Mouse (Mus musculus) megakaryocyte, adult 5-6 weeks (primary cell): ENCODE results near the gene Haus5. TPM values are rescaled to one million over a fixed set of nuclear protein-coding genes. Genes with fewer than 3 reads are reported as not detected.

Experiments used
- ATAC-seq: 2 replicates; pipeline ENCODE4 v1.8.0; 2016; ENCODE audit warnings: mild to moderate bottlenecking, inconsistent platforms; ENCODE audit not compliant: poor library complexity, severe bottlenecking
- total RNA-seq, 2 experiments: library from RNA; stranded (forward) in 1 of 2; stranded (reverse) in 1 of 2; fragments of 153-499, 151-499 nt in 1 of 2; fragments of 221-1000, 200-1000 nt in 1 of 2; gene quantifications; 2 replicates each; pipeline versions ENCODE4 v1.2.3 to v1.2.4; 2015 to 2017

The Haus5 gene
- total RNA-seq (2015) (22.4 and 22.9 TPM in 2 replicates), total RNA-seq (2017) (17.0 and 18.7 TPM in 2 replicates)

DNA sequence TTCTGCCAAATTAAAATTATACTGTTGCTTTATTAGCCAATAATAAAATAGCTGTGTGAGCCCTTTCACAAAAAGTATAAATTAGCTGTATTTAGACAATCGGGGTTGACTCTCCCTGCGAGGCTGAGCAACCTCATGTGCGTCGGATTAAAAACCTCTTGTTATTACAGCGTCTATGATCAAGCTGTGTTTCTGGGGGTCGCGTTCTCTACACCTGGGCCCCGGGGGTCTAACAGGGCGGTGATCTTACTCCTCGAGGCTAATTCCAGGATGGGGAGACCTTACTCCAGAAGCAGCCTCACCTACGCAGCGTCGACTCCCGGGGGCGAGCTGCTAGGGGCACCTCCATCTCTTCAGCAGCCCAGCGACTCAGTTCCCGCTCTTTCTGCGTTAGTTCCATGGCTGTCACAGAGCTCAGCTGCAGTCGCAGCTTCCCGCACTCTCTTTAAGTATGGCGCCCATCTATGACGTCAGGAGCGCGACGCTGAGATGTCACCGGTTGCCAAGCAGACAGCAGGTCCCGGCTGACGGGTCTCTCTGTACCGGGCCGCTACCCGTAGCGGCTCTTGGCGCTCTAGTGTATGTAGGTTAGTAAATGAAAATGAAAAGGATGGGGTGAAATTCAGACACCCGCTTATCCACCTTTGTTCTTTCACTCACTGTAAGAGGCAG lies at the start of gene Haus5:
Haus5 (minus strand) TSS at position 466 of the 672 bp plus-strand sequence.
- peak; percentile 100 for ATAC-seq

DNA sequence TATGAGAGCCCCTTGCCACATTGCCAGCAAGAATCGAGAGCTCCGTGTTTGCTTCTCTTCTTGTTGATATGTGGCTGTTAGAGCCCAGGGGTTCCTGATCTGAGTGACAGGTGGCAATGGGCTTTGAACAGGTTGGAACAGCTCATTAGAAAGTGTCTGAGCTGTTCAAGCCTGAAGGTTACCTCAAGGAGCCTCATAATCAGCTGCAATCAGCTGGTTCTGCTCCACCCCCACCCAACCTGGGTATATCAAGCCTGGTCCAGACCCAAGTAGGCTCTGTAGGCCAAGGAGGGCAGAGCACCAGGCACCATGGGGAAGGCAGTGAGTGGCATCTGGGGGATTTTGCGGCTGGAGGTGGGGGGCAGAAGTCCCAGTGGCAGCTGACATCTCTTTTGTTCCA lies 47.1 kb upstream of the Haus5 start, which contains the start of gene Atp4a:
Atp4a (plus strand) TSS at position 268 of the 400 bp plus-strand sequence.
- no peak for ATAC-seq

DNA sequence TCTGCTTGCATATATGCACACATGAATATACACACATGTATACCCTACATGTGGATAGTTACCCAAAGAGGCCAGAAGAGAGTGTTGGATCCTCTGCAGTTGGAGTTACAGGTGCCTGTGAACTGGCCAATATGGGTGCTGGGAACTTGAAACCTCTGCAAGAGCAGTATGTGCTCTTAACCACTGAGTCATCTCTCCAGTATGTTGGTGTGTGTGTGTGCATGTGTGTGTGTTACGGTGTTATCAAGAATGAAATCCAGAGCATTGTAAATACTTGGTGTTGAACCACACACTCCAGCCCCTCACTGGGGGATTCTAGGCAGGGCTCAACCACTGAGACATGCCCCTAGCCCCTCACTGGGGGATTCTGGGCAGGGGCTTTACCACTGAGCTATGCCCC lies 42.6 kb upstream of the Haus5 start:
- no peak for ATAC-seq

DNA sequence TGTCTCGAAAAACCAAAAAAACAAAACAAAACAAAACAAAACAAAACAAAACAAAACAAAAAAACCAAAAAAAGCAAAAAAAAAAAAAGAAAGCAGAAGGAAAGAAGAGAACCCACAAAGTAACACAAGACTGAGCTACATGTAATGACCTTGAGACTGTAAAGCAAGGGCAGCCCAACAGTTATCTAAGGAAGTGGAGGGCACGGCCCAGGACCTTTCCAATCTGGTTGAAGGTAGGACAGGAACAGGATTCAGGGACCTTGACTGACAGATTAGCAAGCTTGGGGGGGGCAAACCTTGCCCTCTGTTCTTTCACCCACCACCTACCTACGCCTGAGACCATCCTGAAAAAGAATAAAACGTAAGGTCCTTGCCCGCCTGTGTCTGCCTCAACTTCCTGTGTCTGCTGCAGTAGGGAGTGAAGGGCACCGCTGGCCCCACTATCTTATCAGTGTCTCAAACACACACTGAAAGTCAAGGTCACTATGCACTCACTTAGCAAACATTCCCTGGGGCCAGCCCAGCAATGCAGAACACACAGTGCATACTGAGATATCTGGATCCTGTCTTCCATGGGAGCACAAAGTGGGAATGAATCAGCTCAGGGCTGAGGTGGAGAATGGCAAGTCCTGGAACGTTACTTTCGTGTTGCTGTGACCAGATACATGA lies 41.6 kb upstream of the Haus5 start:
- no peak for ATAC-seq

DNA sequence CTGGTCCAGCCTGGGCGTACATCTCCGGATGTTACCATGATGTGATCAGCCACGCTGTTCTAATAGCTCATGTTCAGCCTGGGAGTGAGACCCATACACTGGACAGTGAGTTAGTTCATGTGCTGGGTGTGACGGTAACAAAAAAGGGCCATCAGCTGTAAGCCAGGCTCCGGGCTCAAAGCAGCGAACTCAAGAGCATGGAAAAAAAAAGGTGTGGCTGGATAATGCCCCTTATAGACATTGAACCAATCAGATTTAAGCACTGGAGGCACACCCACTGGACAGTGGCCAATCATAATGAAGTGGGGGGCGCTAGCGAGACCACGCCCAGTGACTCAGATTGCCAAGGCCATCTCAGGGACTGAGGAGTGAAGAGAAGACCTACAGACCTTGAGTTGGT lies 33.8 kb upstream of the Haus5 start, which contains the start of gene 2200002J24Rik:
2200002J24Rik (plus strand) TSS at position 338 of the 400 bp plus-strand sequence.
- ATAC-seq: no peak

DNA sequence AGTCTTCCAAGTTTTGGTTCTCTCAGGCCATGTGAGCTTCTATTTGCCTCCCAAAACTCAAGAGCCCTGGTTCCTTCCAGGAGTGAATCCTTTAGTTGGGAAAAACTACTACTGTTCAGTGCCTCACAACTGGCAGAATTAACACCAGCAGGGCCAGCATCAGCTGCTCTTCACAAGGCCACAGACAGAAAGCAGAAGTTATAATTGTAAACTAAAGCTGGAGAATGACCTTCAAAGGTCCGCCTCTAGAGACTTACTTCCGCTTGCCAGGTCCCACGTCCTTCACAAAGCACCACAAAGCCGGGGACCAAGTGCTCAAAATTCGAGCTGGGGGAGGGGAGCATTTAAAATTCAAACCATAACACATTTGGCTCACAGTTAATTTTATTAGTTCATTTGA lies 33.3 kb upstream of the Haus5 start:
- peak; percentile 85 for ATAC-seq

DNA sequence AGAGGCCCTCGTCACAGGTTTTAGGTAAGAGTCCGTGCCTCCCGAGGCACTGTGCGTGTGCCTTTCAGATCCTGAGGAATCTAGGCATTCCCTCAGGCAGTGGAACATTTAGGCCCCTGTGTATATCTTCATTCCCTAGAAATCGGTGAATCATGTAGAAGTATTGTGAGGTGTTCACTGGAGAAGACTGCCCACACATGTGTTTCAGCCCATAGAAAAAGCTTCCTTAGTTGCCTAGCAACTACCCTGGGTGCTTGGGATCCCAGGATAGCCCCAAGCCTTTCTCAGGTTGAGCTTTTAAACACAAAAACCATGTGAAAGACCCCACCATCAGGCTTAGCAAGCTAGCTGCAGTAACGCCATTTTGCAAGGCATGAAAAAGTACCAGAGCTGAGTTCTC lies 23.5 kb upstream of the Haus5 start:
- no peak for ATAC-seq

DNA sequence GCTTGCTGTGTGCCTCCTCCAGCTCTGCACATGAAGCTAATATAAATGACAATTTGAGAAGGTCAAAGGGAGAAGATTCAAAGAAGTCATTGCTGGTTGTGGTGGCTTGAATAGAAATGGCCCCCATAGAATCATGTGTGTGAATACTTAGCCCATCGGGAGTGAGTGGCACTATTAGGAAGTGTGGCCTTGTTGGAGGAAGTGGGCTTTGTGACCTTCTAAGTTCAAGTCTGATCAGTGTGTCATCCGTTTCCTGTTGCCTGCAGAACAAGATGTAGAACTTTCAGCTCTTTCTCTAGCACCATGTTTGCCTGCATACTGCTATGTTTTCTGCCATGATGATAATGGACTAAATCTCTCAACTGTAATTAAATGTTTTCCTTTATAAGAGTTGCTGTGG lies 18.6 kb upstream of the Haus5 start:
- peak; percentile 54 for ATAC-seq

DNA sequence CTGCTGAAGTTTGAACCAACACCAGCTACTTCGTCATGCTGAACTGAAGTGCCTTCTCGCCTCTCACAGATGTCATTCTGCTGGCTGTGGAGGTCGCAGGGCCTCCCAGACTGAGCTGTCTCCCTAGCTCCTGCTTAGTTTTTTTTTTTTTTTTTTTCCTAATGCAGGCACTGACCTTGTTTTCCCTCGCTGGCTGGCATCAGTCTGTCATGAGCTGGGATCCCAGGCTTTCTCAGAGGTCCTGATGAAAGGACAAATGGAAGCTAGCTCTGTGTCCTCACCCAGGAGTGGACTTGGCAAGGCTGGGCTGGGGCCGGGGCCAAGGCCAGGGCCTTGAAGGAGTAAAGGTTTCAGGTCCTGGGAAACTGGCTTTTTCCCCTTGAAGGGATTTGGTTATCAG lies 17.1 kb upstream of the Haus5 start:
- no peak for ATAC-seq

DNA sequence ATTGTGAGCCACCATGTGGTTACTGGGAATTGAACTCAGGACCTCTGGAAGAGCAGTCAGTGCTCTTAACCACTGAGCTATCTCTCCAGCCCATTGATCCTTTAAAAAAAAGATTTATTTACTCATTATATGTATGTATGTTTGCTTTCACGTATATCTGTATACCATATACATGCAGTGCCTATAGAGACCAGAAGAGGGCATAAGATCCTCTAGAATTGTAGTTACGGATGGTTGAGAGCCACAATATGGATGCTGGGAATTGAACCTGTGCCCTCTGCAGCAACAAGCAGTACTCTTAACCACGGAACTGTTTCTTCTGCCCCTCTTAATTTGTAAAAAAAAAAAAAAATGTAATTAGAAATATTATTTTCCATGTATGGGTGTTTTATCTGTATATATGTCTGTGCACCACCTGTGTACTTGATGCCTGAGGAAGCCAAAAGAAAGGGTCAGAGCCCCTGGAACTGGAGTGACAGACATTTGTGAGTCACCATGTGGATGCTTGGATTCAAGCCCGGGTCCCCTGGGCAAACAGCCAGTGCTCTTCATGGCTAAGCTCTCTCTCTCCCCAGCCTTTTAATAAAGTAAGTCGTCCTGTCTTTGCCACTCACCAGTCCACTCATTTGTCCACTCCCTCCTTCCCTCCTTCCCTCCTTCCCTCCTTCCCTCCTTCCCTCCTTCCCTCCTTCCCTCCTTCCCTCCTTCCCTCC lies 13.6 kb upstream of the Haus5 start:
- no peak for ATAC-seq

DNA sequence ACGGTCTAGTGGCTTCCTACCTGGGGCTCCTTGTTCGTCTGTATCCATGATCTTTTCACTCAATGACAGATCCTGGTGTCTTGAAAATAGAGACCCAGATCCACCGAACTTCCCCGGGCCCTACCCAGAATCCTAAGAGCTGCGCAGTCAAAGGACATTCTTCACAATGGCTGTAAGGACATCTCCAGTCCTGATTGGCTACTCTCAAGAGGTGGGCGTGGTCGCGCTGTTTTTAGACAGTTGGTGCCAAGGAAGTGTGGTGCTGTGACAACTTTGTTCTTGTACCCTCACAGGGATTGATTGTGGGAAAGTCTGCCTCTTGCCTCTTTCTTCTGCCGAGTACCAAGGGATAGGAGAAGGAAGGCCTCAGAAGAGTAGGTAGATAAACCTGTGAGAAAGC lies 6.7 kb upstream of the Haus5 start, which contains the start of gene Pmis2:
Pmis2 (minus strand) TSS at position 126 of the 400 bp plus-strand sequence.
- no peak for ATAC-seq

DNA sequence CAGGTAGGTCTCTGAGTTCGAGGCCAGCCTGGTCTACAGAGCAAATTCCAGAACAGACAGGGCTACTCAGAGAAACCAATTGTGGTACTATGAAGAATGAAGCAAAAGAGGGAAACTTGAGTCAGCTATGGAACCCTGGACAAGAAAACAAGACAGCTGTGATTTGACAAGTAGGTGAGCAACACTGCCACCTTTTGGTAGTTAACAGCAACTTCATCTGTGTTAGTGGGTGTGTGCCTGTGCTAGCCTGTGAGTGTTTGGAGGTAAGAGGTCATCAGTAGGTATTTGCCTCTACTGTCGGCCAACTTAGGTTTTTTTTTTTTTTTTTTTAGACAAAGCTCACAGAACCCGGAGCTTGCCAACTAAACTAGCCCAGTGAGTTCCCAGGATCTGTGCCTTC lies 4.4 kb upstream of the Haus5 start:
- ATAC-seq: peak; percentile 62

DNA sequence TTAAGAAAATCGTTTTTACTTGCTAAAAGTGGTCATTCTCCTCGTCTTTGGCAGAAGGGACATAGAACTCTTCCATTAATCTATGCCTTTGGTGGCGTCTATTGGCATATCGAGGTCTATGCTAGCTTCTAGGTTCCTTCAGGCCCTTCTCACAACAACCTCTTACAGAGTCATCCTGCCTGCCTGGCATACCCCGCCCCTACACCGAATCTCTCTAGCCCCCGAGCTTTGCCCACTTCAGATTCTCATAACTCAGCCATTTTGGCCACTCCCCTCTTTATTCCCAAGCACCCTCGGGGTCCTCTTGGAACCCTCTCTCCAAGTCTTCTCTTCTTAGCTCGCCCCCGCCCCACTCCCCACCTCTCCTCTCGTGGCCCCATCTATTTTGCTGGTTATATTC lies 527 bp upstream of the Haus5 start:
- ATAC-seq: no peak

DNA sequence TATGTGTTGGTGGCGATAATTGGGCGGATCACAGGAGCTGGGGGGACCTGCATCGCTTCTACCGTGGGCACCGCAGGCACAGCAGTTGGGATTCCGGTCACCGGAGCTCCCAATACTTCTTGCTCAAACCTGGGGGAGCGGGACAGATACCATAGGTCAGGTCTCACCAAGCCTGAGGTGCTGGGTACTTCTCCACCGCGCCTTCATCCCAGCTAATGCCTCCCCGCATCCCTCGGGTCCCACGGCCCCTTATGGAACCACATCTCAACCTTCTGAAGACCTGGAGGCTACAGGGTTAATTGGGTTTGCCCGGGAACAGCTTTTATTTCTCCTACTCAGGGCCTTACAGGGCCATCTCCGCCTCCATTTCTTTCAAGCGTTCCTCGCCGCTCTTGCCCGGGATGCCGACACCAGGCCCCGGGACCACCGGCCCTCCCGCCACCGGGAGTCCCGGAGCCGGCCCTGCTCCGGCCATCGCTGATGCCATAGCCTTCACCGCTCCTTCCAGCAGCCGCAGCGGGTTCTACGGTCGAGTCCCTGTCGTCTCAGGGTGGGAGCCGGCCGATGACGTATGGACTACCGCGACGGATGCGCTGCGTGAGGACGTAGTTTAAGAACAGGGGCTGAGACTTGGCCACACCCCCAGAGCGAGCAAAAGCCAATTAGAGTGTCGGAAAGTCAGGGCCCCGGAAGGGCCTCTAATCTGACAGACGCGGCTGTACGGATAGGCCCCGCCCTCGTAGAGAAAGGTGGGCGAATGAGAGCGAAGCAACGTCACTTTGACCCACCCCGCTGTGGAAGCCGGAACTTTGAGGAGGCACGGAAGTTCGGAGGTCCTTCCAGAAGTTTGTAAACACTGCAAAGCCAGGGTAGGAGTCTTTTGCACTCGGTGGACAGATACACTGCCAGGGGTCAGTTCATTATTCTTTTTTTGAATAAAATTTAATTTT lies 14.9 kb downstream of the Haus5 start, which contains the start of gene Rbm42:
Rbm42 (minus strand) TSS at position 727 of the 950 bp plus-strand sequence.
- peak; percentile 99 for ATAC-seq

DNA sequence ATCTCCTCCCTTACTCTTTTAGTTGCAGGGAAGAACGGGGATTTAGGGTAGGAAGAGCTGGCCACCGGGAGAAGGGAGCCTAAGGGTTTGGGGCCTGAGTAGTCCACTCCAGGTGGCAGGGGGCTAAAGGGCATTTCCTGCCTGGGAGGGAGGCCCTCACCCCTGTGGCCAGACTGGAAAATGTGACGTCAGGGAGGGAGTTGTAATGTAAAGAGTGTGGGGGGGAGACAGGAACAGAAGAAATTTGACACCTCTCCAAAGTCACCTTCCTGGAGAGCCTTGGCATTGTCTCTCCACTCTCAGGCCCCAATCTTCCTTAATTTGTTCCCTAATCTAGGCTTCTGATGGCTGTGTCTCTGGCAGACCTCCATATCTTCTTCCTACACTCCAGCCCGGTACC lies 25.7 kb downstream of the Haus5 start:
- ATAC-seq: no peak

DNA sequence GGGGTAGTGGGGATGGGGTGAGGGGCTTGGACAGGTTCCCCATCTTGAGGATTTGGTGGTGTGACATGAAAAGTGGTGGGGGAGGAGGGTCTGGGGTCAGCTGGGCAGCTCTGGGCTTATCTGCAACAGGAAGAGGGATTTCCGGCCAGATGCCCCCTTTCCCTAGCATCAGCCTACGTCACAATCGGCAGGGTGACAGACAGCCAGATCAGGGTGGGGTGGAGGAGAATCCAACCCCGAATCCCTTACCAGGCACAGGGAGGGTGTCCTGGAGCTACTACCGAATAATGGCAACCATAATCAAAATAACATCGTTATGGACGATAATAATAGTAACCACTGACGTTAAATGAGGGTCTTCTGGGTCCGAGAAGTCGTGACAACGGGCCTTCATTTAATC lies 28.4 kb downstream of the Haus5 start:
- ATAC-seq: no peak

DNA sequence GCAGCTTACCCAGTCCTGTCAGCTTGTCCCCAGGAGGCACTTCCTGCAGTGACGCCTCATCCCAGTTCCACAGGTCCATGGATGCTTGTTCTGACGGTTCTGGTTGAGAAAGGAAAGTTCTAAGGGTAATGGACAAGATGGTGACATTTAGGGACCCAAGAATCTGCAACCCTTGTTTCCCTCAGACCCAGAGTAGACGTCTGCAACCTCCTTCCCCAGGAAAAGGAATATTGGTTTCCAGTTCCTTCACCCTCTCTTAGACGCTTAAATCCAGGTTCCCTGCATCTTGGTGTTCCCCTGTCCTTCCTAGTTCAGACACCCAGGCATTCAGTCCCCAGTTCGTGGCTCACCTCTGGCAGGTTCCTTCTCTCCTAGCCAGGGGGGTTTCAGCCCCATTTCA lies 29.0 kb downstream of the Haus5 start, which contains the start of gene Etv2:
Etv2 (minus strand) TSS at position 101 of the 400 bp plus-strand sequence.
- no peak for ATAC-seq

DNA sequence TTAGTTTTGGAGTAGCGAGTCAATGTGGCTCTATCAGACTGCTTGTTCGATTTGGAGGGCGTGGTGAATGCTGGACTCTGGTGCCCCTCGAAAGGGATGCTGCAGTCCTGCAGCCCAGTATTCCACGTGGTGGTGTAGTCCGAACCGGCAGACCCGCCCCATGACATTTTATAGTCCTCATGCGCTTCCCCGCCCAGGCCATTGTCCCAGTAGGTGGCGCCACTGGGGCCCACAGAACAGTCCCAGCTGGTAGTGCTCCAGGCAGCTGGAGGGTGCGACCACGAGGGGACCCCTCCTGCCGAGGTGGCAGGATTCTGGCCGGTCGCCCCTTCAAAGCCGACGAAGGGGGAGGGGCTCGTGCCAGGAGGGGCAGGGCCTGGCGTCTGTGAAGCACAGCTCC lies 30.2 kb downstream of the Haus5 start:
- peak; percentile 63 for ATAC-seq

DNA sequence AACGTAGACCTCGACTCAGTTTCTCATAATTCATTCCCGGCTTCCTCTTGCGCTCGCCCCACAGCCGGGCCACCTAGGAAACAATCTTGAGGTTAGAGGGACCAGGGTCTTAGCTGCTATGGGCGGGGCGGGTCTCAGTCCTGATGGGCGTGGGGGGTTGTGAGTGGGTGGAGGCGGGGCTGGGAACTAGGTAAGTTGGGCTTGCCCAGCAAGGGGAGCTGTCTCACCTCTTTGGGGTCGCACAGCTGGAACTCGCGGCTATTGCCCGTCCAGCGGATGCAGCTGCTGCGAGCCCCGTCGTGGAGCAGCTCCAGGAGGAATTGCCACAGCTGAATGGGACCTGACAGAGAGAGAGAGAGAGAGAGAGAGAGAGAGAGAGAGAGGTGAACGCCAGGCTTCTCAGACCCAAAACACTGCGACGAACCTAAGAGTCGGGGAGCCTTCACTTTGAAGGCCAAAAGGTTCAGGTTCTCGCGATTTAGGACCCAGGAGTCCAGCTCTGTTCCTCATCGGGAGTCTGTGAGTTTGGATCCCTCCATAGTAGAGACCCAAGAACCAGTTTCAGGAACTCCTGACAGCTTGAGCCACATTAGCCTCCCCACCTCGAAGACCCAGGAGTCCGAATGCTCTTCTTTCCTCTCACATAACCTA lies 30.9 kb downstream of the Haus5 start:
- no peak for ATAC-seq

DNA sequence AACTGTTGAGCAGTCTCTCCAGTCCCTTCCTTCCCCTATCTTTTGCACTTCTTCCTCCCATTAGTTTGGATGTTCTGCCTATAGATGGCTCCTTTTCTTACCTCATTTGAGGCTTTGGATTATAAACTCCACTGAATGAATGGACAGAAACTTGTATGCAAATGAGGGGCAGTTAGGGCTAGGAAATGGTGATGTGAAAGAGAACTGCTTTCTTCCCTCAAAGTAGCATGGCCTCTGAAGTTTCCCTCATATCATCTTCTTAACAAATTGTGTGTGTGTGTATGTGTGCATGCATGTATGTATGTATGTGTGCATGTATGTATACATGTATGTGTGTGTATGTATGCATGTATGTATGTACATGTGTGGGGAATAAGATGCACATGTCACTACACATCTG lies 35.8 kb downstream of the Haus5 start:
- ATAC-seq: no peak
